Mouse (Mus musculus) small intestine, adult 2 months (tissue): Measurements from ENCODE around the gene Eftud2. TPM values are rescaled to one million over a fixed set of nuclear protein-coding genes. Genes with fewer than 3 reads are reported as not detected.

Experiments used
- H3K27ac ChIP-seq: fragments of 200-500 bp; 2 replicates; pipeline ENCODE4 v1.5.1; 2012; ENCODE audit warnings: low read depth, low read length, control low read depth, inconsistent platforms; ENCODE audit not compliant: insufficient read depth
- H3K27me3 ChIP-seq: fragments of 200-500 bp; 2 replicates; pipeline ENCODE4 v1.6.1; 2012; ENCODE audit warnings: mild to moderate bottlenecking, moderate library complexity, low read length, inconsistent platforms; ENCODE audit not compliant: control insufficient read depth, insufficient read depth
- H3K36me3 ChIP-seq: fragments of 200-500 bp; 2 replicates; pipeline ENCODE4 v1.6.1; 2012; ENCODE audit warnings: mild to moderate bottlenecking, low read length, control low read depth, inconsistent platforms; ENCODE audit not compliant: control insufficient read depth, insufficient read depth
- H3K4me1 ChIP-seq: fragments of 200-500 bp; 2 replicates; pipeline ENCODE4 v1.6.1; 2012; ENCODE audit warnings: low read length, inconsistent platforms, mixed read lengths; ENCODE audit not compliant: control insufficient read depth, insufficient read depth, insufficient read length
- H3K4me3 ChIP-seq: fragments of 200-500 bp; 2 replicates; pipeline ENCODE4 v1.5.1; 2012; ENCODE audit warnings: low read depth, mild to moderate bottlenecking, control low read depth, inconsistent platforms, low read length, moderate library complexity
- CTCF ChIP-seq: fragments of 200-500 bp; IDR thresholded peaks from 2 replicates; pipeline ENCODE4 v1.5.1; 2012; ENCODE audit warnings: low read depth, mild to moderate bottlenecking, control low read depth, inconsistent platforms, low read length, moderate library complexity, mixed read lengths; ENCODE audit not compliant: insufficient replicate concordance, insufficient read length; ENCODE audit errors: extremely low read depth
- POLR2A ChIP-seq: fragments of 200-500 bp; IDR thresholded peaks from 2 replicates; pipeline ENCODE4 v1.6.1; 2012; ENCODE audit warnings: low read depth, mild to moderate bottlenecking, control low read depth, inconsistent platforms, low read length, moderate library complexity
- WGBS: fragments of 180-500 bp; shearing (Covaris S2); methylation state at CpG from one replicate; pipeline ENCODE4 v1.1.7; 2018; 5-methylcytosine and 5-hydroxymethylcytosine counted together
- polyA plus RNA-seq: library from polyadenylated mRNA; depleted of rRNA; stranded (reverse); fragments of >200 nt; gene quantifications from 2 replicates; pipeline ENCODE4 v1.2.3, GENCODE M21; 2012; rRNA removed

Gene Eftud2
- polyA plus RNA-seq, 1 experiment: 57.1 TPM

DNA sequence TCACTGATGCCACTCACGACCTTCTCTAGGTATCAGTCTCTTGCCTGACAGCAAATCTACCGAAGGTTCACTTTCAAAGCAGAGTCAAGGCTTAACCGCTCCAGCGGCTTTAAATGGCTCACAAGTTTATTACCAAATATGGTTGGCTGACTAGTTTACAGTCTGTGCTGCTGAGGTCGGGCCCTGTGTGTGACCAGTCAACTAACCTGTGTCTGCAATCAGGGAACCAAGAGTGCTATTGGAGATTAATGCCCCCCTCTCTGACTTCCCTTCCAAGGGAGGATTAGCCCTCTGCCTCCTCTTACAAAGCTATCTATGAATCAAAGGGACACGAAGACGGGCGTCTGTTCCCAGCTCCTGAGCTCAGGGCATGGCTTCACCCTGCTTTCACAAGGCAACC lies 86.6 kb downstream of the Eftud2 start:
- Histone ChIP-seq H3K27ac (peak overlapping the region; percentile 39), H3K36me3 (no peaks in the 10 kb centered on the region), H3K27me3 (no peaks in the 10 kb centered on the region), H3K4me1 (no peaks in the 10 kb centered on the region), H3K4me3 (no peak overlapping the region)
- 61% methylated on average over 8 of the region's 8 CpGs for WGBS
- no peak for TF ChIP-seq POLR2A
- TF ChIP-seq CTCF: no peak

DNA sequence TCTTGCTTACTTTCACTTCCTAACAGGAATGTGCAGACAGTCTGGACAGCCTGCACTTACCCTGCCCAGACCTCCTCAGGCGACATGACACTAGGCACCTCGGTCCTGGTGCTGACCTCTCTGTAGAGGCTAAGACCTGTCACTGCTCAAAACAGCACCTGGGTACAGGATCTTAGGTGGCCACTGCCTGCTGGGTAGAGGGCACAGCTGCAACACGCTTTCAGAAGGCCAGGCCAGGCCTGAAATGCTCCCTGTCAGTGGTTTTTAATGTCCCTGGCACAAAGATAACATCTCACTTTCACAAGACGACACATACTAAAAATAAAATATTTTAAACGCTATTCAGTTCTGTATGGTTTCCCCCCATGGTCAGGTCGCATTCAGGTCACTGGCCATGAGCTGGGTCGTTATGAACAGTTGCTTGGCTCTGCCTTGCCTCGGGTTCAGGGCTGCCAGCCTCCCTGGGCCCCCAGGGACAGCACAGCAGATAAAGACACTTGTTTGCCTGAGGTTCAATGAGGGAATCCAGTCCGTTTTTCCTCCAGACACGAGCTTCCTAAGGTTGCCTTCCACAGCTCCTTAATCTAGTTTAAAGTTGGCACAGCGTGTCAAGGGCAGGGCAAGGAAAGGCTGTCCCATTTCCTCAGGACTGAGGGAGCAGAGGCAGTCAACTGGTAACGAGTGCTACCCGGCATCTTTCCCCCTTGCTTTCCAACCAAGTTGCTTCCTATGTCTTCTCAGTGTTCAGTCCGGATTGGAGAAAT lies 88.9 kb downstream of the Eftud2 start:
- Histone ChIP-seq H3K27ac (peak overlapping the region; percentile 12; the same call in 1 of the 2 replicates), H3K36me3 (no peaks in the 10 kb centered on the region), H3K4me3 (no peak overlapping the region), H3K27me3 (no peaks in the 10 kb centered on the region), H3K4me1 (no peaks in the 10 kb centered on the region)
- WGBS: 50% methylated on average over 14 of the region's 14 CpGs
- TF ChIP-seq CTCF (no peak), POLR2A (no peak)

Other genes with a start within 250 kb of the Eftud2 start
- gene Meioc, start 217.3 kb downstream of the Eftud2 start, polyA plus RNA-seq: not detected in 2 replicates
- gene Ccdc43, start 183.2 kb downstream of the Eftud2 start, polyA plus RNA-seq: 1.4 and 2.5 TPM in 2 replicates
- 3.1 TPM in 2 replicates for gene Adam11, start 119.5 kb downstream of the Eftud2 start, polyA plus RNA-seq
- 0.70 and 1.4 TPM in 2 replicates for gene Gjc1, start 61.3 kb downstream of the Eftud2 start, polyA plus RNA-seq
- gene Higd1b, start 45.1 kb downstream of the Eftud2 start, polyA plus RNA-seq: 0.34 TPM in 1 of 2 replicates, not detected in the other
- gene Ccdc103, start 219 bp upstream of the Eftud2 start, polyA plus RNA-seq: not detected in 2 replicates
- not detected in 2 replicates for gene Fam187a, start 4.2 kb upstream of the Eftud2 start, polyA plus RNA-seq
- gene Gfap, start 19.9 kb upstream of the Eftud2 start, polyA plus RNA-seq: 0.30 and 0.65 TPM in 2 replicates
- 2.2 and 5.0 TPM in 2 replicates for gene Kif18b, start 44.1 kb upstream of the Eftud2 start, polyA plus RNA-seq
- gene C1ql1, start 65.7 kb upstream of the Eftud2 start, polyA plus RNA-seq: 0.29 and 0.70 TPM in 2 replicates
- gene Nmt1, start 147.2 kb upstream of the Eftud2 start, polyA plus RNA-seq: 16.8 and 34.1 TPM in 2 replicates
- gene Dcakd, start 147.3 kb upstream of the Eftud2 start, polyA plus RNA-seq: 29.3 and 57.7 TPM in 2 replicates
- gene Plcd3, start 220.7 kb upstream of the Eftud2 start, polyA plus RNA-seq: 3.1 and 4.8 TPM in 2 replicates
- 89.3 and 234 TPM in 2 replicates for gene Acbd4, start 220.7 kb upstream of the Eftud2 start, polyA plus RNA-seq
- gene Hexim1, start 235.2 kb upstream of the Eftud2 start, polyA plus RNA-seq: 4.3 and 11.4 TPM in 2 replicates